Mouse (Mus musculus): ENCODE data around the gene Atp13a1.

Gene Atp13a1

GRCm38 (mm10) chr8:69801796-69802195, 10.8 kb downstream of the Atp13a1 start:
- DNase-seq, result peak; percentile 1

DNA sequence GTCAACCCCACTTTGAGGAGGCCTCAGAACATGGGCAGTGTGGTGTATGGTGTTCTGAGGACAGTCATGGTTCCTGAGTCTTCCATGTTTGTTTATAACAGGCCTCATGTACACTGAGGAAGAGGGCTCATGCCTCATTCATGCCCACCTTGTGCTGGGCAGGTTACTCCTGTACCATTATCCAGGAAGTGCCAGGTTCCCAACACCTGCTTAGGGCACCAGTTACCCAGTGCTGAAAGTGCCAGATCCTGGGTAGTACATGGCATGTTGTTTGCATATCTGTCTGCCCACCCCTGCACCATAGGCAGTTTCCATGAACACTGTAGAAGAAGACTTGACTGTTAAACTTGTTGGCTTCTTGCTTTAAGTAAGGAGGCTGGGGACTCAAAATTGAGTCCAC, 11.3 kb downstream of the Atp13a1 start:
- DNase-seq, result peak; percentile 1

DNA sequence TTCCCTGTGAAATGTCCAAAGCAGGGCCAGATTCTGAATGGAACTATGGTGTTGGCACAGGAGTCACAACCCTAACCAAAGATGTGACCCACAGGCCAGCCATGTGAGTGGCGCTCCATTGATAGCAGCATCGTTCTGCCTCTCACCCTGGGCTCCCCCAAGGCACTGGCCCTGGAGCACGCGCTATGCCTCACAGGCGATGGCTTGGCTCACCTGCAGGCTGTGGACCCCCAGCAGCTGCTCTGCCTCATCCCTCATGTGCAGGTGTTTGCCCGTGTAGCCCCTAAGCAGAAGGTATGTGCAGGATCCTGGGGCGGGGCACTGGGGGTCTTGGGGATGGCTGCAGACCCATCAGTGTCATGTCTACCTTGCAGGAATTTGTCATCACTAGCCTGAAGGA, 12.4 kb downstream of the Atp13a1 start:
- DNase-seq, result peak; percentile 2

DNA sequence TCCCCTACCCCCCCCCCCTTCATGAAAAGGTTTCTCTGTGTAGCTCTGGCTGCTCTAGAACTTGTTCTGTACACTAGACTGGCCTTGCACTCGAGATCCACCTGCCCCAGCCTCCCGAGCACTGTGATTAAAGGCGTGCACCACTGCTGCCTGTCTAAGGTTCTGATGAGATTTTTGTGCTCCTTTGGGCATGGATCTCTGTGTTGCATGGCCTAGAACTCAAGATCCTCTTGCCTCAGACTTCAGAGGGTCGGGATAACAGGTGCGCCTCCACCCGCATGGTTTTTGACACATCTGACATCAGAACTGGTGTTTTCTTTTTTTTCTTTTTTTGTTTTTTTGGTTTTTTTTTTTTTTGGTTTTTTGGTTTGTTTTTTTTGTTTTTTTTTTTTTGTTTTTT, 13.6 kb downstream of the Atp13a1 start:
- DNase-seq, result peak; percentile 1

DNA sequence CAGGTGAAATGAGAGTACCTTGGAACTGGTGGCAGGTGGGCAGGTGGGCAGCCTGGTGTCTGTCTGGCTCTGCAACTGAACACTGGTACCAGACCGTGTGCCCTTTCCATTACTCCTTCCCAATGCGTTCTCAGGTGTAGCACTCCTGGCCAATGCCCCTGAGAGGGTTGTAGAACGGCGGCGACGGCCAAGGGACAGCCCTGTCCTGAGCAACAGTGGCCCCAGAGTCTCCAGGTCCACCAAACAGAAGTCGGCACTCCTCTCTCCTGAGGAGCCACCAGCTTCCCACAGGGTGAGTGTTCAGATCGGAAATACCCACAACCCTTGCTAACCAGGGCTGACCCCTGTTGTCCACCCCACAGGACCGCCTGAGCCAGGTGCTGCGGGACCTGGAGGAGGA, 14.1 kb downstream of the Atp13a1 start:
- no peak for DNase-seq

GRCm38 (mm10) chr8:69805491-69805890, 14.5 kb downstream of the Atp13a1 start:
- DNase-seq, result no peak

GRCm38 (mm10) chr8:69807236-69807635, 16.3 kb downstream of the Atp13a1 start:
- DNase-seq, result no peak

- DNase-seq, result peak; percentile 56
These were observed 17.3 kb downstream of the Atp13a1 start, which contains the start of gene Gmip for GRCm38 (mm10) chr8:69808094-69808863. Gmip (plus strand) TSS chr8:69808679.

- DNase-seq, result no peak
These were observed 18.0 kb downstream of the Atp13a1 start for GRCm38 (mm10) chr8:69808864-69809403.

GRCm38 (mm10) chr8:69809820-69810219, 18.9 kb downstream of the Atp13a1 start:
- no peak for DNase-seq

DNA sequence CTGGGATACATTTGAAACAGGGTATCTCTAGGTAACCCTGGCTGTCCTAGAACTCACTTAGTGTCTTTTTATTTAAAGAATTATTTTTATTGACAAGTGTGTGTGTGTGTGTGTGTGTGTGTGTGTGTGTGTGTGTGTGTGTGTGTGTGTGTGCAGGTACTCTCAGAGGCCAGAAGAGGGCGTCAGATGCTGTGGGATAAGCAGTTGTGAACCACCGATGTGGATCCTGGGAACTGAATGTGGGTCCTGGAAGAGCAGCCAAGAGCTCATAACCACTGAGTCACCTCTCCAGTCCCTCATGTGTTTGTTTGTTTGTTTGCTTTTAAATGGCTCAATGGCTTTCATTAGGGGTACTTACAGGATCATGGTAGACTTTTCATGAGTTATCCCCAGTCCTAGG, 23.9 kb downstream of the Atp13a1 start:
- DNase-seq, result no peak

GRCm38 (mm10) chr8:69815396-69815795, 24.4 kb downstream of the Atp13a1 start:
- DNase-seq, result no peak

GRCm38 (mm10) chr8:69820466-69820865, 29.5 kb downstream of the Atp13a1 start:
- no peak for DNase-seq

- no peak for DNase-seq
These were observed 31.0 kb downstream of the Atp13a1 start for GRCm38 (mm10) chr8:69821971-69822385.

- DNase-seq, result peak; percentile 35
These were observed 31.6 kb downstream of the Atp13a1 start, which contains the start of gene Lpar2 for GRCm38 (mm10) chr8:69822386-69823191. Lpar2 (plus strand) TSS chr8:69822429.

- DNase-seq, result no peak
These were observed 35.4 kb downstream of the Atp13a1 start for GRCm38 (mm10) chr8:69826371-69826770.

- peak; percentile 93 for DNase-seq
These were observed 41.4 kb downstream of the Atp13a1 start, which contains the start of gene Pbx4 for GRCm38 (mm10) chr8:69832298-69832853. Pbx4 (plus strand) TSS chr8:69832491.

GRCm38 (mm10) chr8:69837057-69837682, 46.2 kb downstream of the Atp13a1 start:
- no peak for DNase-seq

- DNase-seq, result no peak
These were observed 56.5 kb downstream of the Atp13a1 start for GRCm38 (mm10) chr8:69847167-69848065.

GRCm38 (mm10) chr8:69848951-69849350, 58.0 kb downstream of the Atp13a1 start:
- no peak for DNase-seq

DNA sequence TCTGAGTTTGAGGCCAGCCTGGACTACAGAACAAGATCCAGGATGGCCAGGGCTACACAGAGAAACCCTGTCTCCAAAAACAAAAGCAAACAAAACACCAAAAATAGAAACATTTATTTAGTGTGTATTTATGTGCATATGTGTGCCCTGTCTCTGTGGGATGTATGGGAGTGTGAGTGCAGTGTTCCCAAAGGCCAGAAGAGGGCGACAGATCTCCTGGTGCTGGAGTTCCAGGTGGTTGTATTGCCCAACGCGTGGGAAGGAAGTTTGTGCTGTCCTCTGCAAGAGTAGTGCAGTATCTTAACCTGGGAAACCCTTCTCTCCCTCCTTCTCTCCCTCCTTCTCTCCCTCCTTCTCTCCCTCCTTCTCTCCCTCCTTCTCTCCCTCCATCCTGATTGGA, 58.9 kb downstream of the Atp13a1 start:
- no peak for DNase-seq

Data from right cerebral cortex, postnatal 25 days (tissue).